Comparison of ENCODE assay signal across 9 mouse cellular contexts in the genomic region with DNA sequence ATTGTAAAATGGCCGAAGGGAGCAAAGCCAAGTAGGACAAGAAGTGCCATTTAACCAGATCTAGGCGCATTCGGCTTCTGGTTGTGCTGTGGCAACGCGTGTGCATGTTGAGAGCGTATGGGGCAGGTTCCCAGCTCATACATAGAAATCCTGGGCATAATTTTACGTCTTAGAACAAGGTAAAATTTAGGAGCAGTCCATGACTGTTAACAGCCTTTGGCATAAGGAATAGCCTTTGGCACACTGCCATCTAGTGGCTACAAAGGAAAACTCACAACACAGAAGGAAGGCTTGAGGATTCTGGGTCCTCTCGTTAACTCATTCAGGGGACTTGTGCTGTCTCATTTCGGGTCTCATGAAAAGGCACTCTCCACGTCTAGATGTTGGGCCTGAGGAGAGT. TPM values are rescaled to one million over a fixed set of nuclear protein-coding genes. Genes with fewer than 3 reads are reported as not detected.
DNase-seq lines count a peak whose midpoint lies in the region; ATAC-seq and TF ChIP-seq lines count a peak whose summit lies in the region.
"Had no signal": no experiment of that assay in that cellular context is flagged by ENCODE, and none has a peak within 500 bp of the region (broad histone marks: within the 10 kb centered on the region; RNA-seq: fewer than 3 reads in every experiment).

No protein-coding gene starts in this region.

- 20% methylated on average over 10 of the region's 10 CpGs for WGBS in kidney, embryonic 14.5 days
- 16% methylated on average over 10 of the region's 10 CpGs for WGBS in limb, embryonic 13.5 days

- DNase-seq in adrenal gland, adult (ENCODE audit: inconsistent age in 2 of 2, low spot score in 1 of 2), result peak; percentile 46 to 89
- DNase-seq in adrenal gland, postnatal 25 days, result no peak
- DNase-seq in cerebellum, adult 18-20 months, result peak; percentile 47 to 54
- DNase-seq in forelimb bud, embryonic 11.5 days (ENCODE audit: low read depth, low spot score), result peak; percentile 74
- DNase-seq in retina, embryonic 14.5 days (ENCODE audit: low spot score), result peak; percentile 86

- H3K4me1 ChIP-seq in E14TG2a.4 (replicated peaks; ENCODE audit: low read depth, low read length), result peaks cover 11% of the 10 kb centered on the region
- no peaks in the 10 kb centered on the region for H3K4me1 ChIP-seq in kidney, embryonic 14.5 days (ENCODE audit: control insufficient read depth, insufficient read depth, low read length)
- no peaks in the 10 kb centered on the region for H3K4me1 ChIP-seq in limb, embryonic 13.5 days

- no peak overlapping the region for H3K9ac ChIP-seq in kidney, embryonic 14.5 days (ENCODE audit: low read depth, low read length)
- H3K9ac ChIP-seq in limb, embryonic 13.5 days, result no peak overlapping the region

- H3K4me2 ChIP-seq in kidney, embryonic 14.5 days (replicated peaks; ENCODE audit: low read depth, low read length), result no peak overlapping the region
- H3K4me2 ChIP-seq in limb, embryonic 13.5 days (replicated peaks), result no peak overlapping the region

- H3K4me3 ChIP-seq in E14TG2a.4 (replicated peaks; ENCODE audit: low read length), result no peak overlapping the region
- no peak overlapping the region for H3K4me3 ChIP-seq in kidney, embryonic 14.5 days (ENCODE audit: low read length)
- H3K4me3 ChIP-seq in limb, embryonic 13.5 days, result no peak overlapping the region

- H3K36me3 ChIP-seq in E14TG2a.4 (ENCODE audit: insufficient read depth, low read length), result no peaks in the 10 kb centered on the region
- no peaks in the 10 kb centered on the region for H3K36me3 ChIP-seq in kidney, embryonic 14.5 days (ENCODE audit: control insufficient read depth, insufficient read depth, low read length)
- H3K36me3 ChIP-seq in limb, embryonic 13.5 days, result no peaks in the 10 kb centered on the region

- peak; percentile 73 for TF ChIP-seq CTCF in E14TG2a.4 (conservative IDR thresholded peaks at IDR 0.05; ENCODE audit: low read length)

- no peak overlapping the region for H3K27ac ChIP-seq in kidney, embryonic 14.5 days (ENCODE audit: low read depth, low read length)
- H3K27ac ChIP-seq in limb, embryonic 13.5 days, result no peak overlapping the region

- ATAC-seq in kidney, embryonic 14.5 days (ENCODE audit: low FRiP score, low TSS enrichment), result peak; percentile 32; the same call in 1 of the 2 replicates
- ATAC-seq in limb, embryonic 13.5 days (ENCODE audit: low FRiP score, low read depth), result 0 out of 2 replicates have a peak, but pooled peaks have one; percentile 32

- H3K9me3 ChIP-seq in E14TG2a.4 (ENCODE audit: low read length), result peaks cover 2% of the 10 kb centered on the region; the same call in 1 of the 2 replicates
- H3K9me3 ChIP-seq in kidney, embryonic 14.5 days (ENCODE audit: control insufficient read depth, low read length), result no peaks in the 10 kb centered on the region
- no peaks in the 10 kb centered on the region for H3K9me3 ChIP-seq in limb, embryonic 13.5 days

- H3K27me3 ChIP-seq in E14TG2a.4 (ENCODE audit: insufficient read depth, low read length), result peaks cover 38% of the 10 kb centered on the region
- 0 out of 2 replicates have a peak, but pooled peaks cover 3% of the 10 kb centered on the region for H3K27me3 ChIP-seq in kidney, embryonic 14.5 days (ENCODE audit: control insufficient read depth, insufficient read depth, low read length)
- H3K27me3 ChIP-seq in limb, embryonic 13.5 days, result peaks cover 39% of the 10 kb centered on the region

RNA-seq across cellular contexts. Expression of a gene that starts 17.6 kb away (rescaled TPM):
- total RNA-seq in adrenal gland, postnatal 25 days (2021), result not detected in 2 replicates
- not detected in 2 replicates for polyA plus RNA-seq in kidney, embryonic 14.5 days (2014; fragmentation: Nextera tagmentation; extraction: Ambion mirVana)
- not detected in 2 replicates for polyA plus RNA-seq in limb, embryonic 13.5 days (2015; fragmentation: Nextera tagmentation; extraction: Ambion mirVana)
- polyA plus RNA-seq: heart, embryonic 16.5 days had no signal
